Mouse (Mus musculus) lung, postnatal 0 days (tissue): Measurements from ENCODE around the gene Lyrm1.

Experiments used
- CTCF ChIP-seq: IDR thresholded peaks from 2 replicates; pipeline ENCODE4 v1.5.1; 2016; ENCODE audit warnings: antibody characterized with exemption, mild to moderate bottlenecking
- EP300 ChIP-seq: IDR thresholded peaks from 2 replicates; pipeline ENCODE4 v1.6.1; 2016; ENCODE audit warnings: antibody characterized with exemption, mild to moderate bottlenecking, control low read depth

DNA sequence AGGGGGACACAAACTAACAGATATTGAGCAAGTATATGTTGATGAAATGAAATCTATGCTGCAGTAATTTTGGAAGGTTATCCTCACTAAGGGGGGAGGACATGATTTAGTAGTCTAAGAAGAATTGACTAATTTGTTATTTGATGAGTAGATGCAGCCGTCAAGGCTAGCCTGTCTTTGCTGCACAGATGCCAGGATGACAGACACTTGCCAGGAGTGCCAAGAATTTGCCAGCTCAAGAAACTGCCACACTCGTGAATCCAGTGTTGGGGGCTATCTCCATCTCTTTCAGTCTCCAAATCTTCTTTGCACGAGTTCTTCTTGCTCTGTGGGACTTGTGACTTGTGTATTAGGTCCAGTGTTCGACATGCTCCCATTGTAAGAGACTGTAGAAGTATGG, 63.4 kb downstream of the Lyrm1 start:
- no peak for TF ChIP-seq EP300
- TF ChIP-seq CTCF, result no peak
